Mouse (Mus musculus) CH12.LX (cell line): ENCODE data around the gene Slc9a2. TPM values are rescaled to one million over a fixed set of nuclear protein-coding genes. Genes with fewer than 3 reads are reported as not detected.
A peak's percentile ranks its signal among the peaks of the same experiment; 100 is the strongest.

Source experiments
- DNase-seq: peaks from one replicate; pipeline ENCODE4 v3.0.0-alpha.2; 2013; ENCODE audit errors: extremely low read depth
- H3K27ac ChIP-seq: 2 replicates; pipeline ENCODE4 v1.5.1; 2012; ENCODE audit warnings: low read depth, mild to moderate bottlenecking, control low read depth, moderate library complexity; ENCODE audit not compliant: insufficient read depth
- H3K27me3 ChIP-seq: replicated peaks from 2 replicates; pipeline ENCODE3; 2012; ENCODE audit warnings: inconsistent platforms
- H3K36me3 ChIP-seq, 2 experiments: replicated peaks in 1 of 2; 2 replicates each; pipeline versions ENCODE3 to v1.6.1; 2012; ENCODE audit warnings: inconsistent platforms in 1 of 2, low read length in 1 of 2, mild to moderate bottlenecking in 1 of 2, mixed read lengths in 1 of 2, moderate library complexity in 1 of 2; ENCODE audit not compliant: control insufficient read depth in 1 of 2, insufficient read depth in 1 of 2
- H3K4me1 ChIP-seq, 2 experiments: 2 replicates each; pipeline ENCODE4 v1.6.1; 2012; ENCODE audit warnings: inconsistent platforms in 1 of 2, moderate library complexity in 1 of 2; ENCODE audit not compliant: insufficient read depth in 2 of 2, control insufficient read depth in 1 of 2
- H3K4me2 ChIP-seq: 2 replicates; pipeline ENCODE4 v1.6.1; 2012; ENCODE audit warnings: low read depth, mild to moderate bottlenecking, control low read depth; ENCODE audit not compliant: poor library complexity, insufficient read depth, severe bottlenecking
- H3K4me3 ChIP-seq, 3 experiments: fragments of 150-350 bp in 1 of 3; sonication (generic) in 1 of 3; replicated peaks in 1 of 3; 2 replicates each; pipeline versions ENCODE3 to v1.5.1; 2011 to 2012; ENCODE audit warnings: low read depth in 2 of 3, low read length in 2 of 3, mild to moderate bottlenecking in 2 of 3, moderate library complexity in 2 of 3, control low read depth in 1 of 3, improper control_type of control experiment in 1 of 3, inconsistent platforms in 1 of 3, mixed read lengths in 1 of 3; ENCODE audit not compliant: poor library complexity in 1 of 3
- H3K79me2 ChIP-seq: replicated peaks from 2 replicates; pipeline ENCODE4 v1.6.1; 2012; ENCODE audit warnings: mild to moderate bottlenecking, moderate library complexity; ENCODE audit not compliant: control insufficient read depth, poor library complexity, insufficient read depth, severe bottlenecking; ENCODE audit errors: extremely low read depth
- H3K9ac ChIP-seq: 2 replicates; pipeline ENCODE4 v1.6.1; 2012; ENCODE audit warnings: low read depth, mild to moderate bottlenecking, control low read depth, moderate library complexity; ENCODE audit not compliant: insufficient read depth
- H3K9me3 ChIP-seq: replicated peaks from 2 replicates; pipeline ENCODE3; 2012; ENCODE audit warnings: low read length, inconsistent platforms, mixed read lengths
- CTCF ChIP-seq, 2 experiments: IDR thresholded peaks in 1 of 2; conservative IDR thresholded peaks in 1 of 2; 2 replicates each; pipeline ENCODE4 v1.5.1; 2011 to 2012; ENCODE audit warnings: low read depth in 2 of 2, low read length in 2 of 2, improper control_type of control experiment in 1 of 2, inconsistent platforms in 1 of 2, mild to moderate bottlenecking in 1 of 2, moderate library complexity in 1 of 2
- E2F4 ChIP-seq: IDR thresholded peaks from 2 replicates; pipeline ENCODE4 v1.6.1; 2011; ENCODE audit warnings: low read depth, low read length, improper control_type of control experiment; ENCODE audit not compliant: insufficient replicate concordance
- ETS1 ChIP-seq: conservative IDR thresholded peaks from 2 replicates; pipeline ENCODE4 v1.6.1; 2012; ENCODE audit warnings: low read depth, mild to moderate bottlenecking, inconsistent platforms, low read length, improper control_type of control experiment, moderate library complexity
- IRF4 ChIP-seq: IDR thresholded peaks from 2 replicates; pipeline ENCODE4 v1.6.1; 2014; ENCODE audit warnings: low read depth, mild to moderate bottlenecking, inconsistent platforms, low read length, improper control_type of control experiment
- JUN ChIP-seq: IDR thresholded peaks from 2 replicates; pipeline ENCODE4 v1.6.1; 2011; ENCODE audit warnings: low read depth, mild to moderate bottlenecking, low read length, improper control_type of control experiment, moderate library complexity; ENCODE audit not compliant: insufficient read depth
- JUND ChIP-seq: conservative IDR thresholded peaks from 2 replicates; pipeline ENCODE4 v1.6.1; 2011; ENCODE audit warnings: low read depth, low read length, improper control_type of control experiment
- PAX5 ChIP-seq: IDR thresholded peaks from 2 replicates; pipeline ENCODE4 v1.6.1; 2012; ENCODE audit warnings: low read length, inconsistent platforms, mixed read lengths
- POLR2AphosphoS2 ChIP-seq: IDR thresholded peaks from 2 replicates; pipeline ENCODE4 v1.6.1; 2011; ENCODE audit warnings: low read depth, low read length, improper control_type of control experiment
- RAD21 ChIP-seq: IDR thresholded peaks from 2 replicates; pipeline ENCODE4 v1.6.1; 2011; ENCODE audit warnings: low read depth, mild to moderate bottlenecking, low read length, improper control_type of control experiment, moderate library complexity
- RCOR1 ChIP-seq: conservative IDR thresholded peaks from 2 replicates; pipeline ENCODE4 v1.6.1; 2012; ENCODE audit warnings: low read depth, mild to moderate bottlenecking, inconsistent platforms, low read length, improper control_type of control experiment
- SIN3A ChIP-seq: IDR thresholded peaks from 2 replicates; pipeline ENCODE4 v1.6.1; 2012; ENCODE audit warnings: low read length, improper control_type of control experiment, inconsistent platforms
- SMC3 ChIP-seq: IDR thresholded peaks from 2 replicates; pipeline ENCODE4 v1.6.1; 2011; ENCODE audit warnings: low read depth, low read length, improper control_type of control experiment
- TBP ChIP-seq: conservative IDR thresholded peaks from 2 replicates; pipeline ENCODE4 v1.6.1; 2011; ENCODE audit warnings: low read depth, low read length, improper control_type of control experiment
- TCF12 ChIP-seq: IDR thresholded peaks from 2 replicates; pipeline ENCODE4 v1.6.1; 2014; ENCODE audit warnings: low read depth, mild to moderate bottlenecking, inconsistent platforms, low read length, improper control_type of control experiment
- USF2 ChIP-seq: conservative IDR thresholded peaks from 2 replicates; pipeline ENCODE4 v1.6.1; 2011; ENCODE audit warnings: low read depth, low read length, improper control_type of control experiment
- ZC3H11A ChIP-seq: IDR thresholded peaks from 2 replicates; pipeline ENCODE4 v1.6.1; 2012; ENCODE audit warnings: low read depth, mild to moderate bottlenecking, inconsistent platforms, low read length, improper control_type of control experiment
- ZMIZ1 ChIP-seq: IDR thresholded peaks from 2 replicates; pipeline ENCODE4 v1.6.1; 2012; ENCODE audit warnings: low read depth, mild to moderate bottlenecking, inconsistent platforms, low read length, improper control_type of control experiment
- ZNF384 ChIP-seq: IDR thresholded peaks from 2 replicates; pipeline ENCODE4 v1.6.1; 2012; ENCODE audit warnings: low read depth, low read length, improper control_type of control experiment, inconsistent platforms
- dilution Hi-C: fragments of 300-500 bp; cut with MboI; formaldehyde crosslinking; loops from 2 replicates; pipeline ENCODE4 v1.14.3; 2020; ENCODE audit warnings: low sequenced_read_pairs; ENCODE audit not compliant: extremely low pct_unique_long_range_greater_than_20kb, extremely low pct_ligation_motif_present
- in situ Hi-C: fragments of 300-500 bp; cut with MboI; formaldehyde crosslinking; loops from 3 replicates; pipeline ENCODE4 v1.14.3; 2019; ENCODE audit warnings: low sequenced_read_pairs, low pct_ligation_motif_present, low pct_unique_long_range_greater_than_20kb, mixed read lengths
- polyA plus RNA-seq: library from polyadenylated mRNA; unstranded; fragments of >175 nt; gene quantifications from 2 replicates; pipeline ENCODE4 v1.2.1, GENCODE M21; 2012; ENCODE audit warnings: low read depth; ENCODE audit not compliant: insufficient read length
- total RNA-seq, 2 experiments: library from RNA; depleted of rRNA; stranded (reverse); fragments of 300-350 nt in 1 of 2; fragments of >200 nt in 1 of 2; gene quantifications; 2 replicates each; pipeline ENCODE4 v1.2.3; 2012 to 2014

Slc9a2 gene
- total and polyA plus RNA-seq, 3 experiments = not detected

GRCm38 (mm10) chr1:40800908-40801307, 120.5 kb downstream of the Slc9a2 start:
- no peaks in the 10 kb centered on the region for H3K27me3 ChIP-seq
- TF ChIP-seq SIN3A (no peak), E2F4 (no peak), ETS1 (no peak), RCOR1 (no peak), CTCF (conservative IDR thresholded peaks at IDR 0.05 in 1 of 2, IDR thresholded peaks at IDR 0.05 in 1 of 2; ENCODE audit: low read depth in 2 of 2, low read length in 2 of 2) (no peak), IRF4 (no peak), POLR2AphosphoS2 (no peak), JUND (no peak), JUN (no peak), TCF12 (no peak), ZNF384 (no peak), ZMIZ1 (no peak), ZC3H11A (no peak), TBP (no peak), PAX5 (no peak)
- no peak overlapping the region for H3K4me3 ChIP-seq
- dilution Hi-C loops = no loop called here
- no peaks in the 10 kb centered on the region for H3K79me2 ChIP-seq
- no peaks in the 10 kb centered on the region for H3K36me3 ChIP-seq
- no peak for DNase-seq
- no peak overlapping the region for H3K9ac ChIP-seq
- in situ Hi-C loops = no loop called here
- H3K4me2 ChIP-seq = no peak overlapping the region
- no peaks in the 10 kb centered on the region for H3K4me1 ChIP-seq
- H3K27ac ChIP-seq = no peak overlapping the region
- peaks cover 57% of the 10 kb centered on the region for H3K9me3 ChIP-seq

- Histone ChIP-seq H3K27me3 (no peaks in the 10 kb centered on the region), H3K9me3 (peaks cover 50% of the 10 kb centered on the region), H3K79me2 (no peaks in the 10 kb centered on the region), H3K27ac (no peak overlapping the region), H3K4me1 (no peaks in the 10 kb centered on the region), H3K9ac (no peak overlapping the region), H3K4me3 (no peak overlapping the region), H3K4me2 (no peak overlapping the region), H3K36me3 (no peaks in the 10 kb centered on the region)
- dilution Hi-C loops (no loop called here), in situ Hi-C loops (no loop called here)
- TF ChIP-seq CTCF (conservative IDR thresholded peaks at IDR 0.05 in 1 of 2, IDR thresholded peaks at IDR 0.05 in 1 of 2; ENCODE audit: low read depth in 2 of 2, low read length in 2 of 2) (peak; percentile 45 to 63), USF2 (no peak), ZNF384 (no peak), RAD21 (peak; percentile 6; the same call in 1 of the 2 replicates), SMC3 (peak; percentile 25; the same call in 1 of the 2 replicates)
- peak; percentile 18 for DNase-seq
These were observed 122.4 kb downstream of the Slc9a2 start for GRCm38 (mm10) chr1:40802759-40803158.
